Mouse (Mus musculus) telencephalon, adult 2 months (tissue): ENCODE data around the gene Dpf3.

Source experiments
- DNase-seq: peaks from one replicate; pipeline ENCODE4 v3.0.0-alpha.2; 2011; ENCODE audit warnings: low read depth, low spot score

Gene Dpf3

GRCm38 (mm10) chr12:83211146-83211822 lies 276.2 kb downstream of the Dpf3 start:
- DNase-seq: no peak

- no peak for DNase-seq
These were observed 276.8 kb downstream of the Dpf3 start for GRCm38 (mm10) chr12:83210735-83211134.

- no peak for DNase-seq
These were observed 277.2 kb downstream of the Dpf3 start for GRCm38 (mm10) chr12:83210294-83210693.

GRCm38 (mm10) chr12:83209461-83209860 lies 278.1 kb downstream of the Dpf3 start:
- no peak for DNase-seq

GRCm38 (mm10) chr12:83208841-83209240 lies 278.7 kb downstream of the Dpf3 start:
- no peak for DNase-seq

GRCm38 (mm10) chr12:83208011-83208410 lies 279.5 kb downstream of the Dpf3 start:
- DNase-seq: no peak

- DNase-seq: no peak
These were observed 280.0 kb downstream of the Dpf3 start for GRCm38 (mm10) chr12:83207481-83207880.

GRCm38 (mm10) chr12:83206866-83207265 lies 280.6 kb downstream of the Dpf3 start:
- DNase-seq: no peak

- no peak for DNase-seq
These were observed 283.2 kb downstream of the Dpf3 start for GRCm38 (mm10) chr12:83204361-83204760.

GRCm38 (mm10) chr12:83201674-83202073 lies 285.8 kb downstream of the Dpf3 start:
- DNase-seq: no peak

- DNase-seq: no peak
These were observed 307.0 kb downstream of the Dpf3 start for GRCm38 (mm10) chr12:83180561-83180960.

GRCm38 (mm10) chr12:83179860-83180259 lies 307.7 kb downstream of the Dpf3 start:
- no peak for DNase-seq

GRCm38 (mm10) chr12:83178770-83179169 lies 308.7 kb downstream of the Dpf3 start:
- no peak for DNase-seq

- DNase-seq: peak; percentile 57
These were observed 317.9 kb downstream of the Dpf3 start for GRCm38 (mm10) chr12:83169495-83170209.

- DNase-seq: peak; percentile 72
These were observed 319.2 kb downstream of the Dpf3 start for GRCm38 (mm10) chr12:83168310-83168709.

- no peak for DNase-seq
These were observed 322.5 kb downstream of the Dpf3 start for GRCm38 (mm10) chr12:83165058-83165457.
